ENCODE assay signal across 8 mouse cellular contexts in genomic region chr8:8661759-8662138, GRCm38 (mm10). TPM values are rescaled to one million over a fixed set of nuclear protein-coding genes. Genes with fewer than 3 reads are reported as not detected.
A peak's percentile ranks its signal among the peaks of the same experiment; 100 is the strongest.
DNase-seq lines count a peak whose midpoint lies in the region; ATAC-seq lines count a peak whose summit lies in the region.

No protein-coding gene starts in this region.

- no peaks in the 10 kb centered on the region for H3K9me3 ChIP-seq in hindbrain, embryonic 16.5 days (ENCODE audit: control insufficient read depth, low read length)

- peaks cover 3% of the 10 kb centered on the region; the same call in 1 of the 2 replicates for H3K36me3 ChIP-seq in hindbrain, embryonic 16.5 days (ENCODE audit: control insufficient read depth, insufficient read depth, low read length)

- peak overlapping the region; percentile 99 for H3K4me3 ChIP-seq in hindbrain, embryonic 16.5 days (ENCODE audit: low read length)

- H3K27me3 ChIP-seq in hindbrain, embryonic 16.5 days (replicated peaks; ENCODE audit: control insufficient read depth, insufficient read depth, low read length) = no peaks in the 10 kb centered on the region

- peaks cover 10% of the 10 kb centered on the region for H3K4me1 ChIP-seq in hindbrain, embryonic 16.5 days (ENCODE audit: control insufficient read depth, insufficient read depth, low read depth, low read length)

- H3K27ac ChIP-seq in hindbrain, embryonic 16.5 days (ENCODE audit: low read depth, low read length) = peak overlapping the region; percentile 84

- peak overlapping the region; percentile 68 for H3K9ac ChIP-seq in hindbrain, embryonic 16.5 days (ENCODE audit: low read depth, low read length)

- ATAC-seq in hindbrain, embryonic 16.5 days = peak; percentile 40; the same call in 1 of the 2 replicates

- peak; percentile 92 for DNase-seq in ZHBTc4 (ENCODE audit: low read depth, low spot score)
- DNase-seq in cerebellum, postnatal 4 days (ENCODE audit: low spot score in 2 of 2) = peak; percentile 93 to 94
- peak; percentile 89 for DNase-seq in gastrocnemius, adult 18-20 months (ENCODE audit: low spot score)
- peak; percentile 83 for DNase-seq in left cerebral cortex, adult 11 months (ENCODE audit: low spot score)
- peak; percentile 97 for DNase-seq in lung, postnatal 36 days
- DNase-seq in retina, embryonic 14.5 days (ENCODE audit: low spot score) = peak; percentile 96
- peak; percentile 79 to 85 for DNase-seq in thymus, postnatal 36 days

- WGBS in hindbrain, embryonic 16.5 days = 0% methylated on average over 23 of the region's 23 CpGs

- peak overlapping the region; percentile 66 for H3K4me2 ChIP-seq in hindbrain, embryonic 16.5 days (ENCODE audit: low read length)

RNA-seq across cellular contexts. Expression of gene Efnb2, which starts 0.7 kb away (rescaled TPM):
- total RNA-seq in gastrocnemius, adult 18-20 months (2021) = 1 to 10 TPM; 3.0 to 6.7 TPM
- polyA plus RNA-seq in hindbrain, embryonic 16.5 days (2015; fragmentation: Nextera tagmentation; extraction: Ambion mirVana) = 9.6 and 16.8 TPM in 2 replicates

RNA-seq across cellular contexts. Expression of gene Arglu1, which starts 28.6 kb away (rescaled TPM):
- 10 to 100 TPM; 38.7 to 42.4 TPM for total RNA-seq in gastrocnemius, adult 18-20 months (2021)
- polyA plus RNA-seq in hindbrain, embryonic 16.5 days (2015; fragmentation: Nextera tagmentation; extraction: Ambion mirVana) = 111 and 117 TPM in 2 replicates

Comparison
In these comparisons a context has a peak if more than half of its experiments do, and no peak if none do; other contexts are left out.
1. Peak in every context shown above with its lines: DNase-seq, ATAC-seq, H3K4me3 ChIP-seq and H3K27ac ChIP-seq.